Mouse (Mus musculus): ENCODE measurements around the gene Mei4. TPM values are rescaled to one million over a fixed set of nuclear protein-coding genes. Genes with fewer than 3 reads are reported as not detected.

The Mei4 gene
- total RNA-seq (2021), result not detected
- long read RNA-seq, experiment 1, result 0 reads
- long read RNA-seq, experiment 2, result 0 reads

DNA sequence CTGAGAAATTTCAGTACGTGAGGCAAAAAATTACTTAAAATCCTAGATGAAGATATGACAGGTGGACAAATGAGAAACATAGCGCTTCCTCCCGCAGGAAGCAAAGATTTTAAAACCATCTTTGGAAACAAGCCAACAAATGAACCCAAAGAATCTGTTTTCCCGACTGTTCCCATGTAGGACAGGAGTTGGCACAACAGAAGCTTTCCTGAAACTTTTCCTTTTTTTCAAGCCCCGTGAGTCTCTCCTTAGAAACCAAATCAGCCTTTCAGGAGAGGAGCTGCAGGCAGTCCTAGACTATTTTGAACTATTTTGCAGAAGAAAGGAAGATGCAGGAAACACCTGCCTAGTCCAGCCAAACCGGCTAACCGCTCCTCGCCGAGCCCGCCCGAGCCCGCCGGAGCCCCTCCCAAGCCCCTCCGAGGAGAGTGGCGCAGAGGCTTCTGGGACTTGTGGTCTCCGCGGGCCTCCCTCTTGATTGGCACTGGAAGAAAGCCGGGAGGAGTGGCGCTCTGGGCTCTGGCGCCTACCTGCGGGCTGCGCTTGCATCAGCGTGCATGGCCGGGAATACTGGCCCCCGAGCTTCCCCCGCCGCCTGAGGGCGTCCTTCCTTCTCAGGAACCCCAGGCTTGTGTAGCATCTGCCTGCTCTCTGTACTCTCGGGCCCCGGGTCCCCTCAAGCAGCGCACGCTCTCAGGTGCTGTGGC, at the start of gene Mei4:
Mei4 (plus strand) TSS at position 490 of the 707 bp plus-strand sequence.
- DNase-seq, result peak; percentile 17 to 19

GRCm38 (mm10) chr9:81819715-81820373, 43.6 kb upstream of the Mei4 start:
- DNase-seq, result no peak

GRCm38 (mm10) chr9:81827560-81827959, 35.9 kb upstream of the Mei4 start:
- DNase-seq, result no peak

DNA sequence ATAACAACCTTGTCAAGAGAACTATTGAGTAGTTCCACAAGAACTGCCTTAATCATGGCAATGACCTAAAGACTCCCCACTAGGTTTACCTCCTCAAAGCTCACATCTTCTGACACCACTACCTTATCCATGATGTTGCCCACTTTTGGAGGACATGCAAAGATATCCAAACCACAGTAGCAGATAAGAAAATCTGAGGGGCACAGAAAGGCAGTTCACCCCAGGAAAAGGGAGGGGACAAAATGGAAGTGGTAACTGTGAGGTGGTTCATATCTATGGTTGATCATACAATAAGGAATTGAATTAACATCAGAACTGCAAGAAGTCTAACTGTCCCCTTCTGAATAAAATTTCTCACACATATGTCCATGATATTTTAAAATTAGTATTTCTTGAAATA, 29.4 kb upstream of the Mei4 start:
- no peak for DNase-seq

GRCm38 (mm10) chr9:81858861-81859260, 4.6 kb upstream of the Mei4 start:
- DNase-seq, result no peak

GRCm38 (mm10) chr9:81863888-81864234, 391 bp downstream of the Mei4 start:
- DNase-seq, result peak in 1 of 2 experiments; percentile 1

DNA sequence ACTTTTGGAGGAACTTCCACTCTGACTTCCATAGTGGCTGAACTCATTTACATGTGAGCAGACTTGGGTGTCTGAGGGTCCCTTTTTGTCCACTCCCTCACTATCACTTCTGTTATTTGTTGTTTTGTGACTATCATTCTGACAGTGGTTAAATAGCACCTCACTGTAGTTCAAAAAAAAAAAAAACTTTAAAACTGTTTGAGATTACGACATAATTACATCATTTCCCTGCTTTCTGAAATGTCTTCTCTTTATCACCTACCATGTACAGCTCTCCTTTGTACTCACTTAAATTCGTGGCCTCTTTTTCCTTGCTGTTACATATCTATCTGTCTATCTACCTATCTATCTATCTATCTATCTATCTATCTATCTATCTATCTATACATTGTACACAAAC, 2.6 kb downstream of the Mei4 start:
- DNase-seq, result no peak

DNA sequence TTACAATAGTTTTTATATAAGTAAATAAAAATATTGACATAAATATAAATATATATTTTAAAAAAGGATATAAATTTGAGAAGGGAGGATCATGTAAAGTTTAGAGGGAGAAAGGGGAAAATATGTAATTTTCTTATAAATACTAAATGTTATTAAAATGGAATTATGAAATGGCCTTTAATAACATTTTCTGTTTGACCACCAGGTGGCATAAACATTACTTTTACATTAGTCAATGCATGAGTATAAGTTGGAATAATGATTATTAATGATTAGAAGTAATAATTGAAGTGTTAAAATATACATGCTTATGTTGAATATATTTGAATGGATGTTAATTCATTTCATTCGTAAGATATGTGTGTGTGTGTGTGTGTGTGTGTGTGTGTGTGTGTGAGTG, 58.0 kb downstream of the Mei4 start:
- no peak for DNase-seq

- DNase-seq, result no peak
Observed at GRCm38 (mm10) chr9:81924744-81925143, 61.3 kb downstream of the Mei4 start.

DNA sequence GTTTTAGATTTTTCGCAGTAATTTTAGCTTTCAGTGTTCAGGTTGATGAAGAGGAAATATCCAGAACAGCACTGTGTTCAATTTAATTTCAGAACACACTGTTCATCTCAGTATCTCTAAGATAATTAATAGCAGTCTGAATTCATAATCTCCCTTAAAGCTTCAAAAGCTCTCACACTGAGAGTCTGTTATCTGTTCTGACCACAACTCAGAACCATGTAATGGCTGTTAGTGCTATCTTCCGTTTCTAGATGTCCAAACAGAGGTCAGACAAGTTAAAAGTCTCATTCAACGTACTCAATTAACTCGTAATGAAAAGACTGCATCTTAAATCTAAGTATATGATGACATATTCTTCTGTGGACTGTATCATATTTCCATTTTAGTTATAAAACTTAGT, 77.1 kb downstream of the Mei4 start:
- DNase-seq, result no peak

GRCm38 (mm10) chr9:81945624-81946023, 82.2 kb downstream of the Mei4 start:
- no peak for DNase-seq

- DNase-seq, result no peak
Observed at GRCm38 (mm10) chr9:81956858-81957257, 93.4 kb downstream of the Mei4 start.

DNA sequence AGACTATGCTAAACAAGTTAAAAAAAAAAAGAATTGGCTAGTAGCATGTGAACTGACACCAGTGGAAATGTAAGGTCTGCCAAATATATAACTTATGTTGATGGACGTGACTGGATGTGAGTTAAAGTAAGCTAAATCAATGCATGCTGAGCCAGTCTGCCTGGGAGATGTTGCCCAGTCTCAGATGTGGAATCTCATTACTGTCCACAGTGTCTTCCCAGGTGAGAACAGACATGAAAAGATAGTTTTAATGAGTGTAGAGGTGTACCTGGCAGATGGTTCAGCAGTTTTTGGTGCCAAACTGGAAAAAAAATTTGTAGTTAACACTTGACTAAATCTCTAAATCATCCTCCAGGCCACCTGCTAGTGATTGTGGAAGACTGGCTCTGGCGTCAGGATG, 94.4 kb downstream of the Mei4 start:
- no peak for DNase-seq

DNA sequence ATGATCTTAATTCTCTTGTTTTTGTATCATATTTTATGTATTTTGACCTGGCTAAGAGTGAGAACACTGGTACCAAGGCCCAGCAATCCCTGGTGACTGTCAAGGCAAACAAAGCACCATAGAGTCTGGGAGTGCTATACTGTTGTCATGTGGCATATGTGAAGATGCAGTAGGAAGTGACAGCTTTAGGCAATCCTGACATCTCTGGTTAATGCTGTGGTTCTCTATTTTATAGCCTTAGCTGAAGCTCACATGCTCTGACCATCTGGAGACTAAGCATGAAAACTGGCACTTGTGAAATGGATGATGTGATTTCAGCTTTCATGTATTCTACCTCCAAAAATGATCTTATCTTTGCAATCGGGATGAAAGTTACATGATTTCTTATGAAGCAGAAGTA, 103.3 kb downstream of the Mei4 start:
- no peak for DNase-seq

DNA sequence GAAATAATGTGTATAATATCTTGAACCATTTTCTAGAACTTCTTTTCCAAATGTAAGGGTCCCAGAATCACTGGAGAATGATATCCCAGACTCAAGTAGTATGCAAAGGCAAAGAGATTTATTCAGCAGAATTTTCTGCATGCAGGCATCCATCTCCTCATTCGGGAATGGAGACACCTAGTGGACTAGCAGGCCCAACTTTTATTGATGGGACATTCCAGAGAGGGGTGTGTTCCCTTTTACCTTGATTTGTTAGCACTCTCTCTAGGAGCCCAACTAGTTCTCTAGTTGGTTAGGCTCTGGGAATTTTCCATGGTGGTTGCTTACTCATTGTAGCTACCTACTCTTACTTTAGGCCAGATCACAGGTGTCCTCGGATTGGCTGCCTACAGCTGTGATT, 105.5 kb downstream of the Mei4 start:
- no peak for DNase-seq

DNA sequence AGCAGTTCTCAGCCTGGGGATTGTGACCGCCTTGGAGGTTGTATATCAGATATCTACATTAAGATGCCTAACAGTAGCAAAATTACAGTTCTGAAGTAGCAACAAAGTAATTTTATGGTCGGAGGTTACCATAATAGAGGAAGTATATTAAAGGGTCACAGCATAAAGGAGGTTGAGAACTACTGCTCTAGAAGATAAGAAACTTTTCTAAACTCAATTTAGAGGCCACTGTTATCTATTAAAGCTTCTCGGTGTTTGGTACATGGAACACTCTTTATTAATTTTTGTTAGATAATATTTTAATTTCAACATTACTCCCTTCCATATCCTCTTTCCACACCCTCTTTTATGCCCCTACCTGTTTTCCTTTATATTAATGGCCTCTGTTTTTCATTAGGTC, 119.0 kb downstream of the Mei4 start:
- no peak for DNase-seq

GRCm38 (mm10) chr9:82012991-82013390, 149.5 kb downstream of the Mei4 start:
- no peak for DNase-seq

DNA sequence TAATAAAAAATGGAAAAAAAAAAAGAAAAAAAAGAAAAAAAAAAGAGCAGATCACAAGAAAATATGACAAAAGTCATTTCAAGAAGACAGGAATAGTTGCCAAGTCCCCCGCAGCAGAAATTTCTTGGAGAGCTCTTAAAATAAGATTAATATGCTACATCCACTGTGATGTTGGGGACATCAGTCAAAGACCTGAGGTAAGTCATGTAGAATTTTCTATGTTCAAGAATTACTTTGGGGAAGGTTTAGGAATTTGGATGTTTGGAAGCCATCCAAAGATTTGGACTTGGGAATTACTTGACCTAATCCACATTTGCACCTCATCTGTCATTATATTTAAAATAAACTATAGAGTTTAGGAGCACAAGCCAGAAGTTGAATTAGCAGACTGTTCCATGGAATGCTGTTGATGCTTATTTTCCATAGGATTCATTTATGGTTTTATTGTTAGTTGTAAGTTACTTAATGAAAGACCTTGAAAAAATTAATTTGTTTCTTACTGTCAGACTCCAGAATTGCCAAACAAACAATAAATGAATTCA, 179.1 kb downstream of the Mei4 start:
- no peak for DNase-seq

DNA sequence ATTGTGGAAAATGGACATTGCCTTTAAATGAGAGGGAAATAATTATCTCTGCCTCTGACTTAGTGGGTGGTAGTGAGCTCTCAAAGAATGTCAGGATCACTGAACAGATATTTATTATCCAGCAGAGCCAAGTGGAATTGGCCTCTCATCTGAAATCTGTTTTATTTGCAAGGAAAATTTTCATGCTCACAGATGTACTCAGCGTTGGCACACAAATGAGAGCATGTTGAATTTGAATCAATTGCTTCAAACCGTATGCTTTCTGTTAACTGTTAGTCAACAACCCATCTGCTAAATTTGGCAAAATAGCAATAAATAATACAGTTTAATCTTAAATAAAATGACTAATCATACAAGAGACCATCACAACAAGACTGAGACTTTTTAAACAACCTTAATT, 181.0 kb downstream of the Mei4 start:
- no peak for DNase-seq

- DNase-seq, result no peak
Observed at GRCm38 (mm10) chr9:82073832-82074231, 210.4 kb downstream of the Mei4 start.

DNA sequence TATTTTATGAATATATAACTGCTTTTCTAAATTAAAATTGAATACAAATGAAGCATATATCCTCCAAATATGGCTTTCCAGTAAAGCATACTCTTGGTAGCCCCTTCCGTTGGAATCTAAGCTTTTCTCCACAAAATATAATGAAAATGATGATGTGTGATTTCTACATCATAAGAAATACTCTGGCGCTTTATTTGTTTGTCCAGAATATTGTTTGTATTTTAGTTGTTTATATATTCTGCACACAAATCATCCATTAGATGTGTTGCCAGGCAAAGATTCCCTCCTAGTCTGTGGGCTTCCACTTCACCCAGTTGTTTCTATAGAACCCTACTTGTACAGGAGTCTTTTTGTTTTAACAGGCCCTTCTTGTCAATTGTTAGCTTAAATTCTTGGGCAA, 211.8 kb downstream of the Mei4 start:
- no peak for DNase-seq

DNA sequence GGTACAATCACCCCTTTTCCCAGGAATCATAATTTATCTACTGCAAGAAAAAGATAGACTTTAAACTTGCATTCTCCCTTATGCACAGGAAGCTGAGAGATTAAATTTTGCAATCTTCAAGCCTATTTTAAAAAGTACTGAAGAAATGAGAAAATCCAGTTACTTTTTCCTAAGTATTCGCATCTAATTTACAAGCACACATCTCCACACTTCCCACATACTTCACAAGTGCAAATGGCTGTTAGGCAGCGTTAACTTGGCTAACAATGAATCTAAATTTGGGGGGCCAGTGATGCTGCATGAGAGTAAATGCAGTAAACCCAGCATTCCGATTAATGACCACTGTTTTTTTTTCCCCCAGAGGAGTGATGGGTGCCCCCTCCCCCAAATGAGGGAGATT, 232.9 kb downstream of the Mei4 start:
- DNase-seq, result no peak

GRCm38 (mm10) chr9:82114865-82115264, 251.4 kb downstream of the Mei4 start:
- no peak for DNase-seq

DNA sequence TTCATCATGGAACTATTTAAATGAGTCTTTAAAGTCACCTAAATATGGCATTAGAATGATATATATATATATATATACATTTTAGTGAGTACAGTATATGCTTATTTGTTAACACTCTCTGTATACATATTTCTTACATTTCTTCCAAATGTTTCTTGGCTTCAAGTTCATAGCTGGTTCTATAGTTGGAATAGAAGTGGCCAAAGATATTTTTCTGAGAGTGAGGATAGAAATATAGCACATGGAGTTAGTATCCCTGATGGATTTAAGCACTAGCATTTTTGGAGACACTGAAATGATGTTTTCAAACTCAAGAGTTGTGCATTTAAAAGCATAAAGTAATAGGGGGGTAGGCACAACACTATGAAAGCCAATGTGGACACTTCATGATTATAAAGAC, 272.6 kb downstream of the Mei4 start:
- DNase-seq, result no peak

All from heart, adult 18-20 months (tissue).